Mouse (Mus musculus): ENCODE results near the gene Rnf208. TPM values are rescaled to one million over a fixed set of nuclear protein-coding genes. Genes with fewer than 3 reads are reported as not detected.

Gene Rnf208
- polyA plus RNA-seq, 1 experiment = 427 TPM

- no peaks in the 10 kb centered on the region for H3K27me3 ChIP-seq (ENCODE audit: control insufficient read depth, insufficient read depth, low read length)
- H3K4me1 ChIP-seq (ENCODE audit: control insufficient read depth, insufficient read depth, low read length) = peaks cover 67% of the 10 kb centered on the region
- H3K27ac ChIP-seq (ENCODE audit: insufficient read depth, low read length) = peak within 1 kb of the TSS; percentile 68
- TF ChIP-seq CTCF (IDR thresholded peaks at IDR 0.05; ENCODE audit: borderline replicate concordance, insufficient read depth, low read depth, low read length) (no peak), POLR2A (IDR thresholded peaks at IDR 0.05; ENCODE audit: borderline replicate concordance, insufficient read depth, low read length) (peak; percentile 16; the same call in 1 of the 2 replicates)
- DNase-seq = peak; percentile 82 to 86
- 2% methylated on average over 11 of the region's 11 CpGs for WGBS
- H3K4me3 ChIP-seq (replicated peaks; ENCODE audit: insufficient read depth, low read depth, low read length) = peak within 1 kb of the TSS; percentile 29
Measured at GRCm38 (mm10) chr2:25289651-25290050, 47.6 kb downstream of the Rnf208 start, which contains the start of gene Lrrc26. Gene Lrrc26, plus strand, starts transcription at chr2:25289915.

DNA sequence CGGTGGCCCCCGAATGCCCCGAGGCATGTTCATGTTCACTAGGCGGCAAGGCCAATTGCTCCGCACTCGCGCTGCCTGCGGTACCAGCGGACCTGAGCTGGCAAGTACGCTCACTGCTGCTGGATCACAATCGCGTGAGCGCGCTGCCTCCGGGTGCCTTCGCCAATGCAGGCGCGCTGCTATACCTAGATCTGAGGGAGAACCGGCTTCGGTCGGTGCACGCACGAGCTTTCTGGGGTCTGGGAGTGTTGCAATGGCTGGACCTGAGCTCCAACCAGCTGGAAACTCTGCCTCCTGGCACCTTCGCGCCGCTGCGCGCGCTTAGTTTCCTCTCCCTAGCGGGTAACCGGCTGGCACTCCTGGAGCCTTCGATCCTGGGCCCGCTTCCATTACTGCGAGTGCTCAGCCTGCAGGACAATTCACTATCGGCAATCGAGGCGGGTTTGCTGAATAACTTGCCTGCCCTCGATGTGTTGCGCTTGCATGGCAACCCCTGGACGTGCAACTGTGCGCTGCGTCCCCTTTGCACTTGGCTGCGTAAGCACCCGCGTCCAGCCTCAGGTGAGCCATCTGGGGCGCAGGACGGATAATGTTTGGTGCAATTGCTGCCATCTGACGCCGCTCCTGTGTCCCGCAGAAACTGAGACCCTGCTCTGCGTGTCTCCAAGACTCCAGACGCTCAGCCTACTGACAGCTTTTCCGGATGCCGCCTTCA is 48.2 kb downstream of the Rnf208 start:
- peaks cover 67% of the 10 kb centered on the region for H3K4me1 ChIP-seq (ENCODE audit: control insufficient read depth, insufficient read depth, low read length)
- DNase-seq = peak; percentile 83 to 87
- H3K27ac ChIP-seq (ENCODE audit: insufficient read depth, low read length) = peak overlapping the region; percentile 68
- TF ChIP-seq POLR2A (IDR thresholded peaks at IDR 0.05; ENCODE audit: borderline replicate concordance, insufficient read depth, low read length) (peak; percentile 45; the same call in 1 of the 2 replicates), CTCF (IDR thresholded peaks at IDR 0.05; ENCODE audit: borderline replicate concordance, insufficient read depth, low read depth, low read length) (no peak)
- WGBS = under 1% methylated on average over 54 of the region's 54 CpGs
- H3K27me3 ChIP-seq (ENCODE audit: control insufficient read depth, insufficient read depth, low read length) = no peaks in the 10 kb centered on the region
- peak overlapping the region; percentile 29 for H3K4me3 ChIP-seq (replicated peaks; ENCODE audit: insufficient read depth, low read depth, low read length)

- peak overlapping the region; percentile 68 for H3K27ac ChIP-seq (ENCODE audit: insufficient read depth, low read length)
- H3K27me3 ChIP-seq (ENCODE audit: control insufficient read depth, insufficient read depth, low read length) = no peaks in the 10 kb centered on the region
- H3K4me3 ChIP-seq (replicated peaks; ENCODE audit: insufficient read depth, low read depth, low read length) = peak overlapping the region; percentile 29
- 2% methylated on average over 18 of the region's 18 CpGs for WGBS
- TF ChIP-seq POLR2A (IDR thresholded peaks at IDR 0.05; ENCODE audit: borderline replicate concordance, insufficient read depth, low read length) (no peak), CTCF (IDR thresholded peaks at IDR 0.05; ENCODE audit: borderline replicate concordance, insufficient read depth, low read depth, low read length) (no peak)
- no peak for DNase-seq
- H3K4me1 ChIP-seq (ENCODE audit: control insufficient read depth, insufficient read depth, low read length) = peaks cover 67% of the 10 kb centered on the region
Measured at GRCm38 (mm10) chr2:25290816-25291130, 48.7 kb downstream of the Rnf208 start.

- TF ChIP-seq CTCF (IDR thresholded peaks at IDR 0.05; ENCODE audit: borderline replicate concordance, insufficient read depth, low read depth, low read length) (no peak), POLR2A (IDR thresholded peaks at IDR 0.05; ENCODE audit: borderline replicate concordance, insufficient read depth, low read length) (no peak)
- DNase-seq = peak; percentile 54 to 67
- H3K27ac ChIP-seq (ENCODE audit: insufficient read depth, low read length) = peak overlapping the region; percentile 68; the same call in 1 of the 2 replicates
- H3K27me3 ChIP-seq (ENCODE audit: control insufficient read depth, insufficient read depth, low read length) = no peaks in the 10 kb centered on the region
- no peak overlapping the region for H3K4me3 ChIP-seq (replicated peaks; ENCODE audit: insufficient read depth, low read depth, low read length)
- peaks cover 63% of the 10 kb centered on the region for H3K4me1 ChIP-seq (ENCODE audit: control insufficient read depth, insufficient read depth, low read length)
- 17% methylated on average over 32 of the region's 32 CpGs for WGBS
Measured at GRCm38 (mm10) chr2:25291184-25292053, 49.4 kb downstream of the Rnf208 start.

GRCm38 (mm10) chr2:25292054-25292544 is 50.0 kb downstream of the Rnf208 start:
- H3K4me3 ChIP-seq (replicated peaks; ENCODE audit: insufficient read depth, low read depth, low read length) = no peak overlapping the region
- peaks cover 62% of the 10 kb centered on the region for H3K4me1 ChIP-seq (ENCODE audit: control insufficient read depth, insufficient read depth, low read length)
- WGBS = 13% methylated on average over 43 of the region's 43 CpGs
- no peaks in the 10 kb centered on the region for H3K27me3 ChIP-seq (ENCODE audit: control insufficient read depth, insufficient read depth, low read length)
- no peak overlapping the region for H3K27ac ChIP-seq (ENCODE audit: insufficient read depth, low read length)
- peak; percentile 38 to 64 for DNase-seq
- TF ChIP-seq POLR2A (IDR thresholded peaks at IDR 0.05; ENCODE audit: borderline replicate concordance, insufficient read depth, low read length) (no peak), CTCF (IDR thresholded peaks at IDR 0.05; ENCODE audit: borderline replicate concordance, insufficient read depth, low read depth, low read length) (no peak)

GRCm38 (mm10) chr2:25292856-25293255 is 50.8 kb downstream of the Rnf208 start:
- peaks cover 62% of the 10 kb centered on the region for H3K4me1 ChIP-seq (ENCODE audit: control insufficient read depth, insufficient read depth, low read length)
- no peak overlapping the region for H3K4me3 ChIP-seq (replicated peaks; ENCODE audit: insufficient read depth, low read depth, low read length)
- 0% methylated on average over 1 of the region's 1 CpGs for WGBS
- H3K27ac ChIP-seq (ENCODE audit: insufficient read depth, low read length) = no peak overlapping the region
- no peaks in the 10 kb centered on the region for H3K27me3 ChIP-seq (ENCODE audit: control insufficient read depth, insufficient read depth, low read length)
- DNase-seq = peak; percentile 75 to 82
- TF ChIP-seq POLR2A (IDR thresholded peaks at IDR 0.05; ENCODE audit: borderline replicate concordance, insufficient read depth, low read length) = no peak
- TF ChIP-seq CTCF (IDR thresholded peaks at IDR 0.05; ENCODE audit: borderline replicate concordance, insufficient read depth, low read depth, low read length) = peak; percentile 75; the same call in 1 of the 2 replicates

GRCm38 (mm10) chr2:25293706-25294105 is 51.7 kb downstream of the Rnf208 start:
- Histone ChIP-seq H3K27me3 (ENCODE audit: control insufficient read depth, insufficient read depth, low read length) (no peaks in the 10 kb centered on the region), H3K4me3 (replicated peaks; ENCODE audit: insufficient read depth, low read depth, low read length) (no peak overlapping the region), H3K4me1 (ENCODE audit: control insufficient read depth, insufficient read depth, low read length) (peaks cover 61% of the 10 kb centered on the region), H3K27ac (ENCODE audit: insufficient read depth, low read length) (no peak overlapping the region)
- TF ChIP-seq POLR2A (IDR thresholded peaks at IDR 0.05; ENCODE audit: borderline replicate concordance, insufficient read depth, low read length) (no peak), CTCF (IDR thresholded peaks at IDR 0.05; ENCODE audit: borderline replicate concordance, insufficient read depth, low read depth, low read length) (no peak)
- DNase-seq = peak; percentile 38 to 42
- 55% methylated on average over 9 of the region's 9 CpGs for WGBS

Other genes starting within 250 kb of the Rnf208 start
- 203 and 244 TPM in 2 replicates for gene Nsmf, start 187.9 kb upstream of the Rnf208 start, polyA plus RNA-seq (2012; rRNA removed)
- not detected in 2 replicates for gene Entpd8, start 162.0 kb upstream of the Rnf208 start, polyA plus RNA-seq (2012; rRNA removed)
- gene Noxa1, start 147.1 kb upstream of the Rnf208 start, polyA plus RNA-seq (2012; rRNA removed) = not detected in 2 replicates
- gene Nrarp, start 61.5 kb upstream of the Rnf208 start, polyA plus RNA-seq (2012; rRNA removed) = 7.7 and 9.4 TPM in 2 replicates
- gene Tor4a, start 45.4 kb upstream of the Rnf208 start, polyA plus RNA-seq (2012; rRNA removed) = 3.6 and 4.2 TPM in 2 replicates
- gene Nelfb, start 30.8 kb upstream of the Rnf208 start, polyA plus RNA-seq (2012; rRNA removed) = 69.4 and 84.5 TPM in 2 replicates
- not detected in 2 replicates for gene Stpg3, start 27.6 kb upstream of the Rnf208 start, polyA plus RNA-seq (2012; rRNA removed)
- gene Fam166a, start 23.5 kb upstream of the Rnf208 start, polyA plus RNA-seq (2012; rRNA removed) = 0.10 and 0.11 TPM in 2 replicates
- 647 and 663 TPM in 2 replicates for gene Tubb4b, start 17.6 kb upstream of the Rnf208 start, polyA plus RNA-seq (2012; rRNA removed)
- gene Slc34a3, start 7.9 kb upstream of the Rnf208 start, polyA plus RNA-seq (2012; rRNA removed) = 0.73 and 0.92 TPM in 2 replicates
- not detected in 2 replicates for gene Rnf224, start 5.5 kb upstream of the Rnf208 start, polyA plus RNA-seq (2012; rRNA removed)
- 0.76 and 0.80 TPM in 2 replicates for gene Cysrt1, start 197 bp downstream of the Rnf208 start, polyA plus RNA-seq (2012; rRNA removed)
- gene AL732309.1, start 4.6 kb downstream of the Rnf208 start, polyA plus RNA-seq (2012; rRNA removed) = 12.5 and 14.1 TPM in 2 replicates
- 31.9 and 33.4 TPM in 2 replicates for gene Tmem203, start 13.2 kb downstream of the Rnf208 start, polyA plus RNA-seq (2012; rRNA removed)
- 91.0 and 96.9 TPM in 2 replicates for gene Tprn, start 20.4 kb downstream of the Rnf208 start, polyA plus RNA-seq (2012; rRNA removed)
- 74.5 and 75.9 TPM in 2 replicates for gene Ssna1, start 30.2 kb downstream of the Rnf208 start, polyA plus RNA-seq (2012; rRNA removed)
- 103 TPM in 2 replicates for gene Anapc2, start 30.2 kb downstream of the Rnf208 start, polyA plus RNA-seq (2012; rRNA removed)
- not detected in 2 replicates for gene Tmem210, start 45.9 kb downstream of the Rnf208 start, polyA plus RNA-seq (2012; rRNA removed)
- 0.20 and 0.21 TPM in 2 replicates for gene Lrrc26, start 47.7 kb downstream of the Rnf208 start, polyA plus RNA-seq (2012; rRNA removed)
- 282 and 290 TPM in 2 replicates for gene Grin1, start 76.9 kb downstream of the Rnf208 start, polyA plus RNA-seq (2012; rRNA removed)
- gene Man1b1, start 90.1 kb downstream of the Rnf208 start, polyA plus RNA-seq (2012; rRNA removed) = 33.2 and 34.1 TPM in 2 replicates
- 63.1 and 71.2 TPM in 2 replicates for gene Dpp7, start 114.1 kb downstream of the Rnf208 start, polyA plus RNA-seq (2012; rRNA removed)
- gene Uap1l1, start 123.4 kb downstream of the Rnf208 start, polyA plus RNA-seq (2012; rRNA removed) = 19.0 and 22.1 TPM in 2 replicates
- gene Sapcd2, start 130.1 kb downstream of the Rnf208 start, polyA plus RNA-seq (2012; rRNA removed) = 4.4 and 4.7 TPM in 2 replicates
- gene Entpd2, start 153.6 kb downstream of the Rnf208 start, polyA plus RNA-seq (2012; rRNA removed) = 12.3 and 12.5 TPM in 2 replicates
- 502 and 505 TPM in 2 replicates for gene Npdc1, start 157.1 kb downstream of the Rnf208 start, polyA plus RNA-seq (2012; rRNA removed)
- gene Fut7, start 181.0 kb downstream of the Rnf208 start, polyA plus RNA-seq (2012; rRNA removed) = 0.51 and 0.71 TPM in 2 replicates
- 285 and 294 TPM in 2 replicates for gene Abca2, start 186.4 kb downstream of the Rnf208 start, polyA plus RNA-seq (2012; rRNA removed)
- gene Clic3, start 214.6 kb downstream of the Rnf208 start, polyA plus RNA-seq (2012; rRNA removed) = 0.84 and 2.8 TPM in 2 replicates
- 196 and 230 TPM in 2 replicates for gene Paxx, start 218.8 kb downstream of the Rnf208 start, polyA plus RNA-seq (2012; rRNA removed)
- gene Ptgds, start 227.8 kb downstream of the Rnf208 start, polyA plus RNA-seq (2012; rRNA removed) = 2,130 and 2,485 TPM in 2 replicates

All from cerebellum, adult 2 months (tissue).